Mouse (Mus musculus) right cerebral cortex, postnatal 36 days (tissue): ENCODE data around the gene Hace1.

Experiments used
- DNase-seq, 2 experiments: peaks; one replicate each; pipeline ENCODE4 v3.0.0; 2022; ENCODE audit warnings: low spot score in 2 of 2, mixed read lengths in 1 of 2

Hace1 gene

DNA sequence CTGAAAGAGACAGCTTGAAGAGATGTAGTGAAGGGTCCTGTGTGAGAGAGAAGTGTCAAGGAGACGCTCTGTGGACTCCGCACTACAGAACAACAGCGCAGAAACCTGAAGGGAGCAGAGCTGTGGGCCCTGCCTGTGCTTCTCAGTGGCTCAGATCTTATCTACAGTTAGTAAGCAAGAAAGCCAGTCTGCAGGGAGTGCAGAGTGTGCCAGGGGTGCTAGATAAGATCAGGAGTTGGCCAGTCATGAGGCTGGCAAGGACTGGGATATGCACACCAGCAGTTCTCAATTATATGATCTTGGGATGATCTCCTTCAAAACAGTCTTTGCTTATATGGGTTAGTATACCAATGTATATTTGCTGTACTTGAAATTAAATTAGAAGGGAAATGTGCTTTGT is 121.3 kb downstream of the Hace1 start:
- DNase-seq = no peak

GRCm38 (mm10) chr10:45706849-45707248 is 129.2 kb downstream of the Hace1 start:
- DNase-seq = no peak

DNA sequence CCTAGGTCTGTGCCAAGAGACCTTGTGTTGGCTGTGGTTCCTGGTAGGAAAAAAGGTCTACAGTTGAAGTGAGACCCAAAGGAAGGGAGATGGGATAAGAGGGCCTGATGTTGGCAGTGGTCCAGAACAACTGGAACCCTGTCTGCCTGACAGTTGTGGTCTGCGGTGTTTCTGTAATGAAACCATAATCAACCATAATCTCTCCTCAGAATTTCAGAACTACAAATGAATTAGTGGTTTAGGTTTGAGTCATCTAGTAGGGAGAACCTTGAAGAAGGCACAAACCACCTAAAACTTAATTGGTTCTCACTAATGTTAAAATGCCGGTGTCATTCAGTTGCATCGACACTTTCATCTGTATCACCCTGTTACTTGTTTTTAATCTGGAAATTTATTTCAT is 133.2 kb downstream of the Hace1 start:
- DNase-seq = no peak

DNA sequence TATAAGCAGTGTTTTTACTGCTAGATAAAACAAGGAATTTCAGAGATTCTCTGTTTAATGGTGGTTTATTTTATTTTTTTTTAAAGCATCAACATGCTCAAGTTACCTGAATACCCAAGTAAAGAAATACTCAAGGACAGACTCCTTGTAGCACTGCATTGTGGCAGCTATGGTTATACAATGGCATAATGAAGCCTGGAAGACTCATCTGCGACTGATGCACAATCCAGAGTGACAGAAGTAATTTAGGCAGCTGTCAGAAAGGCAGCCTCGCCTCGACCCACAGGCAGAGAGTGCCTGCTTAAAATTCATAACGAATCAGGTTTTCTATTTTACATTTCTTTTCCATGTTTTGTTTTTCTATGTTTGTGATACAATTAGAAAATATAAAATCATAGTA is 133.7 kb downstream of the Hace1 start:
- DNase-seq = no peak
